Mouse (Mus musculus): ENCODE data around the gene Tgfbr3.

The Tgfbr3 gene

DNA sequence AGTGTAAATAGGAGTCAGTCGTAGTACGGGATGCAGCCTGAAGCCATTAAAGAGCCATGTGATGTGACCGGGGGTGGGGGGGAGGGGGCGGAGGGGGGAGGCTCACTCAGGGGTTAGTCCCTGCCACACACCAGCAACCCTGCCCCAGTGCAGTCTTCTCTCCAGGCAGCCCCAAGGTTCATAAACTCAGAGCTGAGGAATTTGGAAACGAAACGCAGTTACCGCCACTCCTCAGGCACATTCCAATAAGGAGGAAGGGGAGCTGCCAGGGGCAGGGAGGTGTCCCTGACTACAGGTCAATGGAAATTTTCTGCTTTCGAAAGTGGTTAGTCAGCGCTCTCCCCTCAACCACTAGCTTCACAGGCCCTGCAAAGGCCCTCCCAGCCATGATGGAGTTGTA, 132.0 kb downstream of the Tgfbr3 start:
- in situ Hi-C loops (cut with MboI; ENCODE audit: unreplicated experiment in 2 of 2): no loop called here

DNA sequence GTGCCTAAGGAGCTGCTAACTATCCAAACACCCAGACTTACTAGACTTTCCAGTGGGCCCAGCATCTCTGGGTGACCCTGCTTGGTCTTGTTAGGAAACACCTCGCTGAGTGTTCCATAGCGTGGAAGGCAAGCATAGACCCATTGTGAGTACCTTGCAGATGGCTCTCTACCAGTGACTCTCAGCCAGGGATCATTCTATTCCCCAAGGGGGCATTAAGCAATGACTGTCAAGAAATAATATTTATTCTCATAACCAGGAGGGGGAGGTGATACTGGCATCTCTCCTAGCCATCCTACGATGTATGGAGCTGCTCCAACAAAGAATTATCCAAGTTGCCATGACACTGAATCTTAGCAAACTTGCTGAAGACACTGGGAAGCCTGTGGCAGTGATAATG, 133.3 kb downstream of the Tgfbr3 start:
- in situ Hi-C loops (cut with MboI; ENCODE audit: unreplicated experiment in 2 of 2): no loop called here

DNA sequence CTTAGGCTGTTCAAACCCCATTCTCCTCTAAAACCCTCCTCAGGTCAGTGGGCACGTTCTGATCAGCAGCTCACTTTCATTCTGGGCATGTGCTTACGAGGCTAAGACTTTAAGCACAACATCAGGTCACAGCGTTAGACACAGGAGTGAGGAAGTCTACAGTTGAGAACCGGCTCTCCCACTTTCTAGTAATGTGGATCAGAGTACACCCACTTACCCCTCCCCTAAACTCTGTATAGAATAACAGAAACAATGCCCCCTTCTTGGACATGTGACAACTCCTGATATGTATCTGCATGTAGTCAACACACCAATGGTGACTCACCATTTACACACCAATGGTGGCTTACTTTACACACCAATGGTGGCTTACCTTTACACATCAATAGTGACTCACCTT, 136.4 kb downstream of the Tgfbr3 start:
- in situ Hi-C loops (cut with MboI; ENCODE audit: unreplicated experiment in 2 of 2): no loop called here

DNA sequence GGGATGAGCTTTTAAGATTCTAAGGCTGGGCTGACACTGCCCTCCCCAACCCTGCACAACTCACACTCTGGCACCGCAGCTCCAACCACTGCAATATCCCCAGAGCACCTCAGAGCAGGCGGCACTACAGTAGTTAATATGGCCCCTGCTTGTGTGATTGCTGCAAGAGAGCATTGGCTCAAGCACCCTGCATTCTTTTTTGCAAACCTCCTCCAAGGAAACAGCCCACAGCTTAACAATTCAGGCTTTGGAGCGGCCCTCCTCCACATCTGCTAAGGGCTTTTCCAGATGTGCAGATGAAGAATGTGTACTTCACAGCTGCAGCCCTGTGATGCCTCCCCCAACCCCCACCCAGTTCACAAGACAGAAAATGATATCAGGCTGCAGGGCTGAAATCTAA, 138.1 kb downstream of the Tgfbr3 start:
- in situ Hi-C loops (cut with MboI; ENCODE audit: unreplicated experiment in 2 of 2): no loop called here

DNA sequence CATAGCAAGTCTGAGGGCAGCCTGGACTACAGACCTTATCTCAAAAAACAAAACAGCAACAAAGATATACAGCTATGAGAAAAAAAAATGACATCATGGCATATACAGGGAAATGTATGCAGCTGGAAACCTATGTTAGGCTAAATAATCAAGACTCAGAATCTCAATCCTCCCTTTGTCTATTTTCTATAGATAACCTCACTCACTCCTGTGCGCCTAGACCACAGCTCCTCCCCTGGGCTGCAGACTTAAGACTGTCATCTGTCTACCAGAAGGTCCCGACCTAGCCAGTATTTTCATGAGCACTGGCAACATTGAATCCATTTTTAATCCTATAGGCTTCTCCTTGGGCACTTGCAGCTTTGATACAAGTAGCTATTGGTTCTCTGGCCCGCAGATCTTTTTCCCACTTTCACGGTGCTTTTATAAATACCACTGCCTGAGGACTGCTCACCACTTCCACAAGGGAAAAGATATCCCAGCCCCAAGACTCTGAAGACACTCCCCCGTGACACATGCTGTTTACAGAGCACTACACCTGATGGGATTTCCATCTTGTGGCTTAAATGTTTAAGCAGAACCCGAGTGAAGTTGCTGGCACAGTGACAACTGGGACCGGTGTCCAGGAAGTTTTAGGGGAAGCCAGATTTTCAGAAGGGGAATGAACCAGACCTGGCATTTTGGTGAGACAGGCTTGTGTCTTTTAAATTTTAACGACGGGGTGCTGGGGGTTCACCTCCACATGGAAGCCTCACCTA, 138.7 kb downstream of the Tgfbr3 start:
- in situ Hi-C loops (cut with MboI; ENCODE audit: unreplicated experiment in 2 of 2): no loop called here

DNA sequence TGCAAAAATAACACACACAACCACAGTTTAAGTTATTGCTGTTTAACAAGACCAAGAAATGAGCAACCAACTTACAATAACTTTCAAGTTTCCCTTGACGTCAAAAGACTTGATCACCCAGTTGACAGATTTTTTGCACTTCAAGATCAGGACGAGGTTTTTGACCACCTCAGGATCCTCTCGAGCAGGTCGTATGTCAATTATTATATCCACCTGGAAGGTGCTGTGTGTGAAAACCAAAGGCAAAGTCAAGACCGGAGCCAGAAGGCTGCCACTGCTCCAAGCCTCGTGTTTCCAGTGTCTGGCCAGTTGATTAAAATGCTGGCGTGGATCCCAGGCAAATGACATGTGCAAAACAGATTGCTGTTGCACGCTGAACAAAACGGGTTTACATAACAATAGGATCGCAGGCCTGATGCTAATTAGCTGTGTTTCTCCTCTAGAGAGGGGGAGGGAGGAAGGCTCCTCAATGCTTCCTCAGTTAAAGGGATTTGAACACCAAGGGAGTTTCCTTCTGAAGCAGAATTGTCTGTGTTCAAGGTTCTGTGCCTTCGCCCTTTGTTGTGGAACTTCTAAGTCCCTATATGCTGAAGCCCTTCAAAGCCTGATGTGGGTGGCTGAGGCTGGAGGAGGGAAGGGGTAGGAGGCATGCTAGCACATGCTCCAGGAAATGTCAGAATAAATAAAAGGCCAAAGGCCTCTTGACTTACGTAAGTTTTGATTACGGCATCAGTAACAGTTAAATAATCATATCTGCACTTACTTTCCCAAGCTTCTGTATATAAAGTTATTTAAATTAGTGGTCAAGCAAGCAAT, 141.3 kb downstream of the Tgfbr3 start:
- in situ Hi-C loops (cut with MboI; ENCODE audit: unreplicated experiment in 2 of 2): no loop called here

DNA sequence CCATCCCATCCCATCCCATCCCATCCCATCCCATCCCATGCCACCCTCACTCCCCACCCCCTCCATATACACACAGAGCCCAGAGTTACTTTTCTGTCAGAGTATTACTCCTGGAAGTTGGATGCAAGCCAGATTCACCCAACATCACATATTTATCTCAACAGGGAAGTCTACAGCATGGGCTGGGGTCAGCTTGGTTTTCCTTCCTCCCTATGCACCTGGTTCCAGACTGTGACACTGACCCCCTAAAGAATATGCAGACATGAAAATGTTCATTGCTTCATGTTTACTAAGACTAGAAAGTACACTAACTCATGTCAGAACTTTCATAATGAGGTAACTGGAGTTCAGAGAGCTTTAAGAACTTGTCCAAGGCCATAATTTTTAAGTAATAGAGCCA, 142.0 kb downstream of the Tgfbr3 start:
- in situ Hi-C loops (cut with MboI; ENCODE audit: unreplicated experiment in 2 of 2): no loop called here

DNA sequence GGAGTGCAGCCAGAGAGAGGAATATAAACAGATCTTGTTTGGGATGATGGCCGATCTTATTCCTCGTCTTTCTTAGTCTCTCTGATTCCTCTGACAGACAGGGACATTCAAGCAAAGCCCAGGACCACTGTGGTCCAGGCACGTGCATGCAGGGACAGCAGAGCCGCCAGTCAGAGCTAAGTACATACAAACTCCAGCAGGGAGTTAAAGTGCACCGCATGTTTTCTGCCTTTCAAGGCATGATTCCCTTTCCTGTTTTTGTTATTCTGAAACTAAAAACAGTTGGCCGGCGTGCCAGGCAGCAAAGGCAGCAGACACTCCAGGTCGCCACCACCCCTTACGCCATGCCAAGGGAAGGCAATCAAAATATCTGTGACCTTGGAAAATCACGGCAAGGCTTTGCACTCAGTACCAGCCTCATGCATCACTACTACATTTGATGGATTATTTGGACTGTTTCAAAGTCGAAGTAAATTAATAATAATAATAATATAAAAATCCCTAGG, 143.3 kb downstream of the Tgfbr3 start:
- in situ Hi-C loops (cut with MboI; ENCODE audit: unreplicated experiment in 2 of 2): no loop called here

DNA sequence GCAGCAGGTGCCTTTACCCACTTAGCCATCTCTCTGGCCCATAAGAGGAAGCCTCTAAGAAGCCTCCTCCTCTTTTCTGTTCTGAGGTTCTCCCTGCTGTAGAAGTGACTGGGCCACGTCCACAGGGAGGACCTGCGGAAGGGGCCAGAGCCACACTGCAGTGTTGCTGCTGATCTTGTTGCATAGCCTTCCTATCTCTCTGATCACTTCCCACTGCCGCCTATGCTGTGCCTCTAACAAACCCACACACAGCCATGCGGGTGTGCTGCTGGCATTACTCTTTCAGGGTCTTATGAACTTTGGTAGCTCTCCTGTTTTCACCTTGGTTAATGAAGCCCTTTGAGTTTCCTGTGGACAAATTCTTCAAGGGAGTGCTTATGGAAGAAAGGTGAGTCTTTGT, 144.3 kb downstream of the Tgfbr3 start:
- in situ Hi-C loops (cut with MboI; ENCODE audit: unreplicated experiment in 2 of 2): no loop called here

DNA sequence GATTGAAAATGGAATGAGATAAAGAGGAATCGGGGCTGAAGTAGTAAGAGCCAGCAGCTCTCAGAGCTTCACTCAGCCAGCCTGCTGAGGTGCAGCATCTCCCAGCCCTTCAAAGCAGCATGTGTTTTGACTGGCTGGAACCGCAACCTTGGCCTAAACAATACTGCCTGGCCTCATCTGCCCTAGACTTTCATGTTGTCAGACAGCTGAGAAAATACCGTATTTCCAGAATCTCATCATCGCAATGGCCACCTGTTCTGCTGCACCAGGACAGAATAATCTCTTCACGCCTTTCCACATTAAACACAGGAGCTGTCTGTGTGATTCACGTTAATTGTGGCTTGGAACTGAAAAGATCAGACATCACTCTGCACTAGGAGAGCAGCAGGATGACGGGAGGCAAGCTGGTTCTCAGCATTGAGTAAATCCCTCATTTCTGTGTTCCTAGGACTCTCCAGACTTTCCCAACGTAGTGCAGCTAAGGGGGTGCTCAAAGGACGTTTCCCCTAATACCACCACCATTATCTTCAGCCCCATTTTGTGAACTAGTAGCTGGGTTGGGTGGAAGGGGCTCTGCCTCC, 145.1 kb downstream of the Tgfbr3 start:
- in situ Hi-C loops (cut with MboI; ENCODE audit: unreplicated experiment in 2 of 2): no loop called here

DNA sequence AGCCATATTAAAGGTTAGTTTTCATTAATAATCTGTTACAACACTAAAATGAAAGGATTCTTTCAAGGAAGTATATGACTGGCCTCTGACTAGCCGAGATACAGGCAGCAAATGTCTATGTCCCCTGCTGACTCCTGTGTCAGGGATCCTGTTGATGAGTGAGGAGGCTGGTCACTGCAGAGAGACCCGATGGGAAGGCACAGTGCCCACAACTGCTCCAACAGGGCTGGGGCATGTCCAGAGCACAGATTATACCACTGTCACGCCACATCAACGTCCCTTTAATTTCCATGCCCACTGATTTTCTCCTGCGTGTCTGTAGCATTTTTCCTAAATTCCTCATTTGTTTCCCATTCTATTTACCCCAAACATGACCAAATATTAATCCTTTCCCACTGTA, 146.0 kb downstream of the Tgfbr3 start:
- in situ Hi-C loops (cut with MboI; ENCODE audit: unreplicated experiment in 2 of 2): no loop called here

DNA sequence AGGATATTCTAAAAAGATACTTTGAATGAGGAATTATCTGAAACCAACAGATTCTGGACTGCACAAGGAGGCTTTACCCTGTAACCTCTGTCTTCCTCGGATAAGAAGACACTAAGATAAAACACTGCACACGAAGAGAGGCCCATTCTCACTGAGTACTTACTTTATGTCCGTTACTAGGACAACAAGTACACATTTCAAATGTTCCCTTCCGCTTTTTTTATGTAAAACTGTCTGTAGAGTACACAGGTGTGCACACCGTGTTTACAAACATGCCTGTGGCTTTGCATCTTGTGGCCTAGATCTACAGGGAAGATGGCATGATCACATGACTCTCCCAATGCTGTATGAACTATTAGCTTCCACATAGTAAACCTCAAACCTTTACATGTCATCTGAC, 146.6 kb downstream of the Tgfbr3 start:
- in situ Hi-C loops (cut with MboI; ENCODE audit: unreplicated experiment in 2 of 2): no loop called here

DNA sequence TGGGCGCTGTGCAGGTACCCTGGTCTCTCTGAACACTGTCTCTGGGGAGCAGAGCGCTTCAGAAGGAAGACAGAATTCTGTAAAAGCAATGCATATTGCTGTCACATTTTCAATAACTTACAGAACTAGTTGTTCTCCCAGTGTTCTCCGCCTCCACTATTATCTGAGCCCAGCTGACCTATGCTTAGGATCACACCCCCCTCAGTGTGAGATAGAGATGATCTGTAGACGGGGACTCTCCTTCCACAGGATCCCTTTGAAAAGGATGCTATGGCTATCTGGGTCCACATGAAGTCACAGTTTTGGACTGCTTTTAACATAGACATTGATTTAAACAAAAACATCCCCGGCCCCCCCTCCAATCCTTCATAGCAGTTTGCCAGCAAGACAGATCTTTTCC, 148.1 kb downstream of the Tgfbr3 start:
- in situ Hi-C loops (cut with MboI; ENCODE audit: unreplicated experiment in 2 of 2): no loop called here

DNA sequence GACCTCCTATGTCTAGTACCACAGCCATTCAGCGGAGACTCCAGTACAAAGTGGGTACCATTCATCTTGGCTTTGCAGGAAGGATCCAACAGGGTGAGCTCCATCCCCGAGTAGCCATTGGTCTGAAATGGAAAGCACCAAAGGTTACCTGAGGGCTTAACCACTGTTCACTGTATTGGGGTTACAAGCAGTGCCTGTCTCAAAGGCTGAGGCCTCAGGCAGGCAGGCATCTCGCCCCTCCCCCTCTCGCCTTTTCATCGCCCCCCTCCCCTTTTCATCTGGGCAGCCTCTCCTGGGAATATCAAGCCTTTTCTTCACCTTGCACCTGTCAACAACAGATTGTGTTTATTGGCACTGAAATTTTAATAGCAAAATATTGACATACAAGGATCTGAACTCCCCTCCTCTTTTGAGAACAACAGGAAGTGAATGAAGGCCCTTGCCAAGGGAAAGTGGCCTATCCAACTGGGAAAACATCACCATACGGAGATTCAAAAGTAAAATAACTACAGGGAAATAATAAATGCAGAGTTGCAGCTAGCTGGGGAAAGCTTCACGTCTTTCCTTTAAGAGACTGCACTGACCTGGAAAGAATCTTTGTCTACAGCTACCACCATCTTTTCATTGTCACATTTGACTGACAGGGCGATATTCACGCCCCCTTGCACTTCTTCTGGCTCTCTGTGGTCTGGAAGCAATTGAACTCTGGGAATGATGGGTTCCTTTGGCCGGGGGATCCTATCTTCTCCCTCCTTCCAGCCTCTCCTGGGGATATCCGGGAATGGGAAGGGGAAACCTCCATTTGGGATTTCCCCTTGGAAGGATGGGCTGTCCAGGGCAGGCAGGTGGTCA, 149.4 kb downstream of the Tgfbr3 start:
- in situ Hi-C loops (cut with MboI; ENCODE audit: unreplicated experiment in 2 of 2): no loop called here

DNA sequence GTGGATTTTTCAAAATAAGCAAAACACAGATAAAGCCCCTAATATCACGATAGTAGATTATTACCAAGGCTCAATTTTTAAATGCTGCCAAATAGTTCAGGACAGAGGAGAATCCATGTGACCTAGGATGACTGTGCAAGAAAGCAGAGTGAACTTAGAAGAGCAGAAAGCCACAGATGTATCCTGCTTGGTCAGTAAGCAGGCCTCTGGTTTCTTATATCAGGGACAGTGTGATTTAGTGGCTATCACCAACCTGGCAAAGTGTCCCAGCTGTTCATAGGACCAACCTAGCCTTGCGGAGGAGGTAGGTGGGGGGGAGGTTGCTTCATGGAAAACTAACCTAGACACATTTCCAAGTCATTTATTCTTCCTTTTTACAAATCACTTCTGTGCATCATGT, 156.1 kb downstream of the Tgfbr3 start:
- in situ Hi-C loops (cut with MboI; ENCODE audit: unreplicated experiment in 2 of 2): no loop called here

DNA sequence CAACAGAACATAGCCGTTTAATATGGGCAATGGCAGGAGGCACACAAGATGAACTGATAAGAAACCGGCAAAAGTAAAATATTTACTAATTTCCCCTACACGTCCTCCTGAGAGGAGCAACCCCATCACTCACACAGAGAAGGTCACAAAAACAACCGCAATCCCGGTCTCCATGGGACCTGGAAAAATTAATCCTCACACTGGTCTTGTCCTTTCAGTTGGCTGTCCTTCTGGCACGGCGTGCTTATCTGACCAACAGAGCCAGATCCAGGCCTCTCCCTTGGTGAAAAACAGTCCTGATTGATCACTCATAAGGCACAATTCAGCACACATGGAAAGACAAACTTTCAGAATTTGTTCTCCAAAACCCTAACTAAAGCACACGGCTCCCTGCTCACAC, 157.2 kb downstream of the Tgfbr3 start:
- in situ Hi-C loops (cut with MboI; ENCODE audit: unreplicated experiment in 2 of 2): no loop called here

DNA sequence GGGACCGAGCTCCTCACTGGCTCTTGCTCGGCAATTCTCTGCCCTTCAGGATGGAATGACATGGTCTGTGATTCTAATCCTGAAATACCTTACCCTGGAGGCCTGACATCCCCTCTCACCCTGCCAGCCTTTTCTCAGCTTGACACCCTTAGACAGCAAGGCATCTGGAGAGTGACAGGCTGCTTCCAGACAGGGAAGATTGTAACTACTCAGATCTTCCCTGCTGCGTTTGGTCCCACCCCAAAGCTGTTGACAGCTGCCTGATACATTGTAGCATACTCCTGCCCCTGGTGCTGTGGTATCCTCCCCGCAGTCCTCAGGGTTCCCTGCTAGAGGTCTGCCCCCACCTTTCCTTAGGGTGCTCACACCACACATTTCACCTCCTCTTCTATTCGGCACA, 160.1 kb downstream of the Tgfbr3 start:
- in situ Hi-C loops (cut with MboI; ENCODE audit: unreplicated experiment in 2 of 2): no loop called here

DNA sequence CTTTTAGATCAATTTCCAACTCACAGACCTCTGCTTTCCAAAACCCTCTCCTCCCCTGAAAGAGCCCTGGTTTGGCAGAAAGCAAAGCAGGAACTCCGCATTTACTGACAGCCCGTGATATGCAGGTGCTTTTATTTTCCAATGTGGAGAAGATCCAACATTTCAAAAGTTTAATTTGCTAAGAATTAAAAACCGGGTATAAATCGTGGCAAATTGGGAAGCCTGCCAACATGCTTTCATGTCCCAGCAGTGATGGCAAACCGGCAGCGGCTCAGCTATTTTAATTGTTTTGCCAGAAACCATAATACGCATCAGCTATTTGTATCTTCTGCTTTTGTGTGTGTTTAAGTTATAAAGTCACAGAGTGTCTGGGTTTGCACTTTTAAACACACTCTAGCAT, 162.9 kb downstream of the Tgfbr3 start:
- in situ Hi-C loops (cut with MboI; ENCODE audit: unreplicated experiment in 2 of 2): no loop called here

DNA sequence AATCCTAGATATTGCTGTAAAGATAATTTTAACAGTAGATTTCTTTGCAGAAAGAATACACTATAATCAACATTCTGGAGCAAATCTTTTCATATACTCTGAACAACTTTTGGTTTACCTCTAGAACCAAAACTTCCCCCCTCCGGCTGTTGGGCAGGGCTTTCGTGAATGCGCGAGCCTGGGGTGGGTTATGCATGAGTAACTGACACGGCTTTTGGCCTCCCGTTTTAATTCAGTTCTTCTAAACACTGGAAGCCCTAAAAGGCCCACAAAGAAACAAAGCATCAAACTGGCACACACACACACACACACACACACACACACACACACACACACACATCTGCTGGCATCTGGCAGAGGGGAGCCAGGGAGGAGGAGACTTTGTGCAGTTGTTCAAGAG, 164.3 kb downstream of the Tgfbr3 start:
- in situ Hi-C loops (cut with MboI; ENCODE audit: unreplicated experiment in 2 of 2): no loop called here

DNA sequence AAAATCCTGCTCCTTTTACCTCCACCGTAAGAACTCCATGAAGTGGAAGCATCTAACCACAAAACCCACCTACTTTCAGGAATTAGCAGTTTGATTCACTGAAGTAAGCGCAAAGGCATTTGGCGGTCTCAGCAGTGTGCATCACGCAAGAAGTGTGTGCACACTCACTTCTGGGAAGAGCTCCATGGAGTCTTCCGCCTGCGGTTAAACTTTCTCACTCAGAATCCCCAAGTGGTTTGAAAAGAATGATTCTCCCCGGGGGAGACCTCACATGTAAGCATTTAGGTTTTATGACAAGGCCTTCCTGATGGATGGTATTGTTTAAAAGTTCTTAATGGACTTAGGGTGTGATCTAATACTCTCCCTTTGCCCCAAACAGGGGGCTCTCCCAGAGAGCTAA, 164.9 kb downstream of the Tgfbr3 start:
- in situ Hi-C loops (cut with MboI; ENCODE audit: unreplicated experiment in 2 of 2): no loop called here

DNA sequence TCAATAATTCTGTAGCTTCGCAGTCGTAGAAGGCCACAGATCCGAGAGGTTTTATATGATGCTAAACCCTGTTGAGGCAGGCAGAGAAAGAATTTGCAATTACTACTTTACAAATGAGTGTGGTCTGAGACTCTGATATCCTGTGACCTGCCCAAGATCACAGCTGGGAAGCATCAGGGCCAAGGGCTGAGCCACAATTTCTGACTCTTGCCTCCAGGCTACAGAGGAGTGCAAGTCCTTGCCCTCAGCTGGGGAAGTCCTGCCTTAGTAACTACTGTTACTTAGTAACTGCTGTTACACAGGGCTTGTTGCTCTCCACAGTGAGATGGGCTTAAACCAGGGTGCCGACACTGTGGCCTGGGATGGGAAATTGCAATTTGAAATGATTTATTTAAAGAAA, 166.8 kb downstream of the Tgfbr3 start:
- in situ Hi-C loops (cut with MboI; ENCODE audit: unreplicated experiment in 2 of 2): no loop called here

Data from v-Abl transformed pro-B cells (cell line).